Mouse (Mus musculus) spleen, adult 2 months (tissue): ENCODE data around the gene Nme4.

Experiments
- CTCF ChIP-seq: fragments of 200-500 bp; IDR thresholded peaks from 2 replicates; pipeline ENCODE4 v1.5.1; 2011; ENCODE audit warnings: mild to moderate bottlenecking, inconsistent platforms; ENCODE audit not compliant: insufficient read depth, insufficient read length, insufficient replicate concordance; ENCODE audit errors: extremely low read depth
- POLR2A ChIP-seq: fragments of 200-500 bp; IDR thresholded peaks from 2 replicates; pipeline ENCODE4 v1.6.1; 2011; ENCODE audit warnings: low read depth, low read length, inconsistent platforms

DNA sequence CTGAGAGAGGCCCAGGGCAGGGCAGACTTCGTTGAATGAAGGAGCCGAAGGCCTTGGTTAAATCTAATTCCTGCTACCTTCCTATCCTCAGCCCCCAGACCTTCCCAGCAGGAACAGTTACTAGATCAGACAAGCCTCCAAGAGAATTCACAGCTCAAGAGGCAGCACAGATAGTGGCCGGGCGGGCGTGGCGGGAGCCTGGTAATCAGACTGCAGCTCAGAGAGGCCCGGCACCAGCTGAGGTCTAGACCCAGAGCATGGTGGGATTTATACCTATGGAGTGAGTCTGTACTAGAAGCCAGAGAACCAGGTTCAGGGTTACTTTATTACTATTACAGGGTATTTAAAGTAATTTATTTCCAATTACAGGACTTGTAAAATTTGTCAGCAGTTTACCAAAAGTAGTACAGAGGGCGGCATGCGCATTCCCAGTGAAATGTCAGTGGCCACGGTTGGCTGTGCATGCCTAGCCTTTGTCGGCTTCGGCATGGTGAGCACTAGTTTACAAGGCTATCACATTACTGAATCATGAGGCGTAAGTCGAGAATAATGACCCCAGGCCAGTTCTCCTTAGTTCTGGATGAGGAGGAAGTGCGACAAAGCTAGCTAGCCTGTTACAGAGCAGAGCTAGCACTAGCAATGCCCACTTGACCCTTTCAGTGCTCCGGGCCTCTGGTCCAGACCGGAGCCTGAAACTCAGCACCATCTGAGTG lies 41.1 kb downstream of the Nme4 start:
- no peak for TF ChIP-seq CTCF
- no peak for TF ChIP-seq POLR2A
